Mouse (Mus musculus): ENCODE data around the gene Pde4d.

DNA sequence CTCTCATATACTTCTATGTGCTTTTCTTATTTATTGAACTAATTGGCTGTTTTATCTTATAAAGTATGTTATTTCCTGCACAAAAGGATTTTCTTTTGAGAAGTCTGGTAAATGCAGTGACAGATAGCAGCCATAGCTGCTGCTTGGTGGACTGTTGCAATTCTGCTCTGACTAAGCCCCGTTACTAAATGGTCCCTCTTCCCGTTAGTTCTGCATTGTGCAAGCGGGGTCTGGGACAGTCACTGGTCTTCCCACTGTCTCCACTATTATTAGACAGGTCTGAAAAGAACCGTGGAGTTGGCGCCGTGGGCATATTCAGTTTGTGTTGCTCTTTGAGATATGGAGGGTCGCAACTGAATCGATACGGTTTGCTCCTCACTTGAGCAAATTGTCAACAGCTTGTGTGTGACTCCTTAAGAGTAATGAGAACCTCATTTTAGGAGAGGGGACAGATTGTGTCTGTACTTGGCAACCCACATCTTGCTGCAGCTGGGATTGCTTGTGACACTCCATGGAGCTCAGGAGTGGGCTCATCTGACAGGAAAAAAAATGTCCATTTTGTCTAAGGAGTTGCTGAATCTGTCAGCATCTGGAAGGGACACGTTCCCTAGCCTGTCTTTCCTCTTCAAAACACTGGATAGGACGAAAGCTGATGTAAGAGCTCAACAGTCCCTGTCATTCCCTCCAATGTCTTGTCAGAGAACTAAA lies 316.4 kb downstream of the Pde4d start:
- TF ChIP-seq POLR2A (IDR thresholded peaks at IDR 0.05; ENCODE audit: insufficient read depth, low read depth, low read length) (no peak), CTCF (IDR thresholded peaks at IDR 0.05; ENCODE audit: insufficient read depth, low read depth, low read length) (no peak)
